Mouse (Mus musculus) stomach, embryonic 16.5 days (tissue): Measurements from ENCODE around the gene Olfr1289. TPM values are rescaled to one million over a fixed set of nuclear protein-coding genes. Genes with fewer than 3 reads are reported as not detected.

Experiments
- ATAC-seq: fragments of 200-750 bp; cut with Nextera tagmentation; 2 replicates; pipeline ENCODE4 v1.8.0; 2017; ENCODE audit warnings: moderate number of reproducible peaks, moderate TSS enrichment; ENCODE audit not compliant: insufficient read depth, low FRiP score
- H3K27ac ChIP-seq: fragments of 300-500 bp; sonication (generic); 2 replicates; pipeline ENCODE4 v1.5.1; 2014; ENCODE audit warnings: low read length
- H3K27me3 ChIP-seq: fragments of 300-500 bp; sonication (generic); 2 replicates; pipeline ENCODE4 v1.6.1; 2014; ENCODE audit warnings: low read length, control low read depth, mixed read lengths; ENCODE audit not compliant: control insufficient read depth, insufficient read depth
- H3K36me3 ChIP-seq: fragments of 300-500 bp; sonication (generic); 2 replicates; pipeline ENCODE4 v1.6.1; 2014; ENCODE audit warnings: low read length; ENCODE audit not compliant: control insufficient read depth, insufficient read depth
- H3K4me1 ChIP-seq: fragments of 300-500 bp; sonication (generic); 2 replicates; pipeline ENCODE4 v1.6.1; 2014; ENCODE audit warnings: low read length, control low read depth, mixed read lengths; ENCODE audit not compliant: control insufficient read depth, insufficient read depth
- H3K4me2 ChIP-seq: fragments of 300-500 bp; sonication (generic); 2 replicates; pipeline ENCODE4 v1.6.1; 2014; ENCODE audit warnings: low read depth, low read length, mixed read lengths
- H3K4me3 ChIP-seq: fragments of 300-500 bp; sonication (generic); replicated peaks from 2 replicates; pipeline ENCODE4 v1.5.1; 2014; ENCODE audit warnings: mild to moderate bottlenecking, low read length
- H3K9ac ChIP-seq: fragments of 300-500 bp; sonication (generic); 2 replicates; pipeline ENCODE4 v1.6.1; 2014; ENCODE audit warnings: low read length
- H3K9me3 ChIP-seq: fragments of 300-500 bp; sonication (generic); replicated peaks from 2 replicates; pipeline ENCODE4 v1.6.1; 2016; ENCODE audit warnings: low read length, control low read depth; ENCODE audit not compliant: control insufficient read depth
- WGBS: fragments of 180-500 bp; shearing (Covaris S2); extraction: QIAGEN DNeasy Blood & Tissue Kit; methylation state at CpG from one replicate; pipeline ENCODE4 v1.1.7; 2014; 5-methylcytosine and 5-hydroxymethylcytosine counted together
- polyA plus RNA-seq: library from polyadenylated mRNA; unstranded; fragments of >200 nt; fragmentation: Nextera tagmentation; extraction: Ambion mirVana; gene quantifications from 2 replicates; pipeline ENCODE4 v1.2.1, GENCODE M21; 2015

Gene Olfr1289
- not detected in 2 replicates for polyA plus RNA-seq

DNA sequence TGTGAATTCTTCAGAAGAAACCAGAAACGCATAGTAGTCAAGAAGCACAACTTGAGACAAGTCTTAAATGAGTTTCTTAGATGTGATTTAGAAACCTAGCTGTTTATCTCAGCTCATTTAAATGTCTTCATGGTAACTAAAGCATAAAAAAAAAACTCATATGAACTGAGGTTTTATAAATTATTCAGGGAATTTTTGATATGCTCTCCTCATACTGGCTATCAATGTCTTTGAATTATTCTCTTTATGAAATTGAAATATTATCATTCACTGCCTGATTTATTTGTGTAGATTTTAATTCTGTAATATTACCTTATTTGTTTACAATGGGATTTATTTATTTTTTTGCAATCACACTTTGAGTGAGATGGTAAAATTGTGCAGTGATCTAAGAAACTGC is at the start of gene Olfr1289:
TSS of gene Olfr1289 (plus strand) at position 301 of the 400 bp plus-strand sequence.
- no peak for ATAC-seq
- Histone ChIP-seq H3K4me1 (no peaks in the 10 kb centered on the region), H3K9me3 (no peaks in the 10 kb centered on the region), H3K4me3 (no peak within 1 kb of the TSS), H3K27ac (no peak within 1 kb of the TSS), H3K4me2 (no peak within 1 kb of the TSS), H3K9ac (no peak within 1 kb of the TSS), H3K27me3 (no peaks in the 10 kb centered on the region), H3K36me3 (no peaks in the 10 kb centered on the region)
- 80% methylated on average over 1 of the region's 1 CpGs for WGBS

DNA sequence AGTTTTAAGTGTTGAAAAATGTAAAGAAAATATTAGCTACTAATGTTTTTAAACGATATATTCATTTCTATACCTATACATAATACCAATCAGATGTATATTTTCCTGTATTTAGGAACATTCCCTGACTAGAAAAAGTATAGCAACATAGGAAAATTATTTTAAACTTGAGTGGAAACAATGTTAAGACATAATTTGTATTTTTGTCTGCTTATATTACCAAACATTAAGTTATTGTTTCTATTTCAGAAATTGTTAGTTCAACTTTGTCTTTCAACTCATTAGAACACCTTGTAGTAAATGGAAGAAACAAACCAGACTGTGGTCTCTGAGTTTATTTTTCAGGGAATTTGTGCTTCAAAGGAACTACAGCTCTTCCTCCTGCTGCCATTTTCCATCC is 31.8 kb upstream of the Olfr1289 start, which contains the start of gene Olfr1287:
TSS of gene Olfr1287 (plus strand) at position 301 of the 400 bp plus-strand sequence.
- 71% methylated on average over 1 of the region's 1 CpGs for WGBS
- H3K9me3 ChIP-seq, result no peaks in the 10 kb centered on the region
- H3K4me1 ChIP-seq, result no peaks in the 10 kb centered on the region
- H3K9ac ChIP-seq, result no peak within 1 kb of the TSS
- H3K36me3 ChIP-seq, result no peaks in the 10 kb centered on the region
- H3K27me3 ChIP-seq, result no peaks in the 10 kb centered on the region
- H3K27ac ChIP-seq, result no peak within 1 kb of the TSS
- no peak for ATAC-seq
- H3K4me3 ChIP-seq, result no peak within 1 kb of the TSS
- H3K4me2 ChIP-seq, result no peak within 1 kb of the TSS

DNA sequence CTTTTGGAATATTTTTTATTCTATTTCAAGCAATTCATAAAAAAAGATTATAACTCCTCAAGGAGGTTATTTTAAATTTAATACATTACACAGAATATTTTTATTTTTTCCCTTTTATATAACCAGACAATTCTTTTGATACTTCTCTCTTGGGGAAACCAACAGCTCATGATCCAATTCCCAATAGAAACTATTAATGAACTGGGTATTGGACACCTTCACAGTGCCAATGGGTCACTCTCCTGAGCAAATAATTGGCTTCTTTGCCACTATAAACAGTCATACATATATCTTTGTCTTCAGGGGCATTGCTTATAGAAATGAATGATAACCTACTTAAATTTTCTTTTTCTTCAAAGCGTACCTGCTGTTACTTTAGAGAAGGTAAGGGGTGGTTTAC is 6.8 kb upstream of the Olfr1289 start, which contains the start of gene Olfr1288:
TSS of gene Olfr1288 (plus strand) at position 301 of the 400 bp plus-strand sequence.
- H3K27me3 ChIP-seq, result no peaks in the 10 kb centered on the region
- no peak within 1 kb of the TSS for H3K27ac ChIP-seq
- 93% methylated on average over 1 of the region's 1 CpGs for WGBS
- H3K36me3 ChIP-seq, result no peaks in the 10 kb centered on the region
- no peaks in the 10 kb centered on the region for H3K4me1 ChIP-seq
- ATAC-seq, result no peak
- no peak within 1 kb of the TSS for H3K9ac ChIP-seq
- H3K4me3 ChIP-seq, result no peak within 1 kb of the TSS
- H3K4me2 ChIP-seq, result no peak within 1 kb of the TSS
- H3K9me3 ChIP-seq, result no peaks in the 10 kb centered on the region

DNA sequence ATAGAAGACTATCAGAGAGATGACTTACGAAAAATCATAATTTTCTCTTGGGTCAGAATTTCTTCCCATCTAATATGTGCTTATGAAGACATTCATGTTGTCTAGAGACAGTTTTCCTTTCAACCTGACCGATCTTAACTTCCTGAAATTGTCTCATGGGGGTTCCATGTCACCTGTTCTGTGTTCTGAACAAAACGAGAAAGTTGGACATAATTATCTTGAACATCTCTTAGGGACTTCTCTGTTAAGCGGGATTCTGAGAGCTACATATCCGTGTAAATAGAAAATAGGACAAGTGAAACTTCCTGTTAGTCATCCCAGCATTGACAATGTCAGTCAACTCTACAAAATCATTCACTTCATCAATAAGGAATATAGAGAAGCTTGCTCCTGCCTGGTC is 13.1 kb downstream of the Olfr1289 start, which contains the start of gene Olfr1290:
TSS of gene Olfr1290 (minus strand) at position 101 of the 400 bp plus-strand sequence.
- H3K4me2 ChIP-seq, result no peak within 1 kb of the TSS
- WGBS, result 72% methylated on average over 5 of the region's 5 CpGs
- no peaks in the 10 kb centered on the region for H3K4me1 ChIP-seq
- H3K36me3 ChIP-seq, result no peaks in the 10 kb centered on the region
- no peak within 1 kb of the TSS for H3K9ac ChIP-seq
- no peak for ATAC-seq
- no peaks in the 10 kb centered on the region for H3K27me3 ChIP-seq
- no peaks in the 10 kb centered on the region for H3K9me3 ChIP-seq
- no peak within 1 kb of the TSS for H3K4me3 ChIP-seq
- no peak within 1 kb of the TSS for H3K27ac ChIP-seq

DNA sequence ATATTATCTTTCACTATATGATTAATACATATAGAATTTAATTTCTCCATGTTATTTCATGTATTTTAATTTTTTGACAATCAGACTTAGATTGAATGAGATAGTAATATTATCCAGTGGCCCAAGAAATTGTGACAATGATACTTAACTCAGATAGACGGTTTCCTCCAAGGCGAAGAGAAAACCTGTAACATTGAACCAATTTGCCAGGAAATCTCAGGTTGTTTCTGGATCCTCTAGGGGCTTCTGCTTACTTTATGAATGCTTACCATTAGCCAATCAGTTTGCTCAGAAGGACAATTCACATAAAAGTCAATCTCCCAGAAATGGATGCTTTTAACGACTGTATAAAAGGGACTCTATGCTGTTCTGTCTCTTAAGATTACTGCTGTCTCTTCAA is 16.3 kb downstream of the Olfr1289 start, which contains the start of gene Olfr1291-ps1:
TSS of gene Olfr1291-ps1 (plus strand) at position 301 of the 400 bp plus-strand sequence.
- H3K4me3 ChIP-seq, result no peak within 1 kb of the TSS
- no peaks in the 10 kb centered on the region for H3K4me1 ChIP-seq
- no peak within 1 kb of the TSS for H3K4me2 ChIP-seq
- no peak for ATAC-seq
- no peaks in the 10 kb centered on the region for H3K27me3 ChIP-seq
- H3K9ac ChIP-seq, result no peak within 1 kb of the TSS
- 87% methylated on average over 3 of the region's 3 CpGs for WGBS
- H3K27ac ChIP-seq, result no peak within 1 kb of the TSS
- no peaks in the 10 kb centered on the region for H3K36me3 ChIP-seq
- H3K9me3 ChIP-seq, result no peaks in the 10 kb centered on the region

DNA sequence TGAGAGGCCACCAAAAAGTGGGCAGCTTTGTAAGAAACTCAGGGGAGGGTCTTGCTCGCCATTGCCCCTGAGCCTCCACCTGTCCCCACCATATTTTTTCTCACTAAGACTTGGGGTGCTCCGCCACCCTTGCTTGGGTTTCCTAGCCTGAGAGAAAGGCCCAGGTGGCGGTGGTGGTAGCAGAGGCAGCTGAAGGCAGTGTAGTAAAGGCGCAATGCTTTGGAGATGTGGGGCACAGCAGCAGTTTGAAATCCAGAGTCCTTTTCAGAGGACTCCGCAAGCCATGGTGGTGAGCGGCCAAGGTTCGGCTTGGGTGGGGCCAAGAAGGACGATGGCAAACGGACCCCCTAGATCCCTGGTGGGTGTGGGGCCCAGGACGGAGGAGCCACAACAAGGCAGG is 36.8 kb downstream of the Olfr1289 start:
- H3K4me2 ChIP-seq, result no peak overlapping the region
- no peak overlapping the region for H3K9ac ChIP-seq
- 85% methylated on average over 10 of the region's 10 CpGs for WGBS
- H3K9me3 ChIP-seq, result no peaks in the 10 kb centered on the region
- H3K27ac ChIP-seq, result no peak overlapping the region
- ATAC-seq, result no peak
- H3K4me3 ChIP-seq, result no peak overlapping the region
- H3K27me3 ChIP-seq, result no peaks in the 10 kb centered on the region
- no peaks in the 10 kb centered on the region for H3K36me3 ChIP-seq
- no peaks in the 10 kb centered on the region for H3K4me1 ChIP-seq

DNA sequence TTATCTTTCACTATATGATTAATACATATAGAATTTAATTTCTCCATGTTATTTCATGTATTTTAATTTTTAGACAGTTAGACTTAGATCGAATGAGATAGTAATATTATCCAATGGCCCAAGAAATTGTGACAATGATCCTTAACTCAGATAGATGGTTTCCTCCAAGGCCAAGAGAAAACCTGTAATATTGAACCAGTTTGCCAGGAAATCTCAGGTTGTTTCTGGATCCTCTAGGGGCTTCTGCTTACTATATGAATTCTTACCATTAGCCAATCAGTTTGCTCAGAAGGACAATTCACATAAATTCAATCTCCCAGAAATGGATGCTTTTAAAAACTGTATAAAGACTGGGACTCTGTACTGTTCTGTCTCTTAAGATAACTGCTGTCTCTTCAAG is 44.3 kb downstream of the Olfr1289 start, which contains the start of gene Olfr1293-ps:
TSS of gene Olfr1293-ps (plus strand) at position 301 of the 400 bp plus-strand sequence.
- Histone ChIP-seq H3K36me3 (no peaks in the 10 kb centered on the region), H3K9me3 (no peaks in the 10 kb centered on the region), H3K9ac (no peak within 1 kb of the TSS), H3K4me3 (no peak within 1 kb of the TSS), H3K4me1 (no peaks in the 10 kb centered on the region), H3K27me3 (no peaks in the 10 kb centered on the region), H3K27ac (no peak within 1 kb of the TSS), H3K4me2 (no peak within 1 kb of the TSS)
- 75% methylated on average over 1 of the region's 1 CpGs for WGBS
- ATAC-seq, result no peak

Other genes with a start within 250 kb of the Olfr1289 start
- gene Olfr1275, start 245.5 kb upstream of the Olfr1289 start, polyA plus RNA-seq, result not detected in 2 replicates
- not detected in 2 replicates for gene Olfr1276, start 226.3 kb upstream of the Olfr1289 start, polyA plus RNA-seq
- not detected in 2 replicates for gene Olfr1277, start 206.7 kb upstream of the Olfr1289 start, polyA plus RNA-seq
- gene Olfr1278, start 190.7 kb upstream of the Olfr1289 start, polyA plus RNA-seq, result not detected in 2 replicates
- not detected in 2 replicates for gene Olfr1279, start 180.2 kb upstream of the Olfr1289 start, polyA plus RNA-seq
- gene Olfr1280, start 166.8 kb upstream of the Olfr1289 start, polyA plus RNA-seq, result not detected in 2 replicates
- gene Olfr1281, start 154.3 kb upstream of the Olfr1289 start, polyA plus RNA-seq, result not detected in 2 replicates
- not detected in 2 replicates for gene Olfr1282, start 144.7 kb upstream of the Olfr1289 start, polyA plus RNA-seq
- gene Olfr1283, start 114.0 kb upstream of the Olfr1289 start, polyA plus RNA-seq, result not detected in 2 replicates
- gene Olfr1284, start 105.3 kb upstream of the Olfr1289 start, polyA plus RNA-seq, result not detected in 2 replicates
- not detected in 2 replicates for gene Olfr1286, start 57.7 kb upstream of the Olfr1289 start, polyA plus RNA-seq
- gene Olfr1287, start 31.7 kb upstream of the Olfr1289 start, polyA plus RNA-seq, result not detected in 2 replicates
- gene Olfr1288, start 6.7 kb upstream of the Olfr1289 start, polyA plus RNA-seq, result not detected in 2 replicates
- gene Olfr1290, start 13.0 kb downstream of the Olfr1289 start, polyA plus RNA-seq, result not detected in 2 replicates
- not detected in 2 replicates for gene Olfr1291-ps1, start 16.4 kb downstream of the Olfr1289 start, polyA plus RNA-seq
- not detected in 2 replicates for gene Olfr1293-ps, start 44.4 kb downstream of the Olfr1289 start, polyA plus RNA-seq
- not detected in 2 replicates for gene Olfr1294, start 59.5 kb downstream of the Olfr1289 start, polyA plus RNA-seq
- not detected in 2 replicates for gene Olfr1295, start 88.9 kb downstream of the Olfr1289 start, polyA plus RNA-seq
- not detected in 2 replicates for gene Olfr1297, start 145.7 kb downstream of the Olfr1289 start, polyA plus RNA-seq
- gene Olfr1298, start 168.4 kb downstream of the Olfr1289 start, polyA plus RNA-seq, result not detected in 2 replicates
- gene Olfr1299, start 180.6 kb downstream of the Olfr1289 start, polyA plus RNA-seq, result not detected in 2 replicates